Mouse (Mus musculus): ENCODE results near the gene AI182371.

AI182371 gene

GRCm38 (mm10) chr2:35067117-35067516 lies 34.2 kb downstream of the AI182371 start:
- no peak for DNase-seq

- DNase-seq = no peak
Measured at GRCm38 (mm10) chr2:35066525-35067082, 34.7 kb downstream of the AI182371 start.

- DNase-seq = no peak
Measured at GRCm38 (mm10) chr2:35063333-35064030, 37.9 kb downstream of the AI182371 start.

- DNase-seq = no peak
Measured at GRCm38 (mm10) chr2:35061338-35061737, 40.0 kb downstream of the AI182371 start, which contains the start of gene Hc. Hc (minus strand) TSS chr2:35061438.

GRCm38 (mm10) chr2:35060897-35061296 lies 40.4 kb downstream of the AI182371 start:
- DNase-seq = no peak

- no peak for DNase-seq
Measured at GRCm38 (mm10) chr2:35060256-35060655, 41.1 kb downstream of the AI182371 start.

- no peak for DNase-seq
Measured at GRCm38 (mm10) chr2:35058325-35058724, 43.0 kb downstream of the AI182371 start.

- DNase-seq = no peak
Measured at GRCm38 (mm10) chr2:35057243-35057642, 44.1 kb downstream of the AI182371 start.

GRCm38 (mm10) chr2:35048851-35049250 lies 52.5 kb downstream of the AI182371 start:
- no peak for DNase-seq

- peak in 1 of 2 experiments; percentile 26 for DNase-seq
Measured at GRCm38 (mm10) chr2:35044956-35045355, 56.4 kb downstream of the AI182371 start.

GRCm38 (mm10) chr2:35038580-35039375 lies 62.6 kb downstream of the AI182371 start:
- DNase-seq = no peak
